Mouse (Mus musculus): ENCODE measurements around the gene Hoxa13. TPM values are rescaled to one million over a fixed set of nuclear protein-coding genes. Genes with fewer than 3 reads are reported as not detected.

The Hoxa13 gene
- total and polyA plus RNA-seq, 3 experiments, result not detected

DNA sequence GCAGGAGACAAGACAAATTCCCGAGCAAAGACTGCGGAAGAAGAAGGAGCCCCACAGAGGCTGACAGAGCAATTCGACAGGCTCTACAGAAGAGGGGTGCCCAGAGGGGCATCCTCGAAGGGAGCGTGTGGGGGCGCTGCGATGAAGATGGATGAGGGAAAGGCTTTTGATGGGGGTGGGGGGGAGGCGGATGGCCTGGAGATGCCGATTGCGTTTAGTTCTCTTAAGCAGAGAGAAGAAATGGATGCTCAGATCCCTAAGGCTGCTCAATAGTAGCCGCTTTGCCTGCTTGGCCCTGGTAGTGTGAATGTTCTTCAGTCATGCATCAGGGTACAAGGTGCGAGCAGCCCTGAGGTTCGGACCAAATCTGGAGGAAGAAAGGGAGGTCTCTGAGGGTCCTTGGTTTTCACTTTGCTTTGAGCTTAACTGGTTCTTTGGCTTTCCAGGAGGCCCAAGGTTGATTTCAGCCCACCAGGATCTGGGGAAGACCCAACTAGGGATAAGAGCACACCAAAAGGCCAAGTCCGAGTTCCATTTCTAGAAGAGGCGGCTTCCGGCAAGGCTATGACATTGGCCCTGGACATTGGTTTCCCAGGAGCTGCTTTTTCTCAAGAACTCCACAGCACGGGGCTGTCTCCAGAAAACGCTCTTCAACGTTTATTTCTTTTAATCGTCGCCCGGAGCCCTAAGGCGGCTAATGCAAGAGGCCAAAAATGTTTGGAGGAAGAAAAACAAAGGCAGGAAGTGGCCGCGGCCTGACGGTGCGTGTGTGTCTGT is 11.9 kb downstream of the Hoxa13 start:
- H3K4me1 ChIP-seq (ENCODE audit: control insufficient read depth in 1 of 2, insufficient read depth in 2 of 2, low read length in 2 of 2), result no peaks in the 10 kb centered on the region
- H3K36me3 ChIP-seq (ENCODE audit: control insufficient read depth in 1 of 2, insufficient read depth in 2 of 2, low read length in 2 of 2), result no peaks in the 10 kb centered on the region
- DNase-seq (ENCODE audit: low read depth, low spot score), result no peak
- TF ChIP-seq MXI1 (IDR thresholded peaks at IDR 0.05; ENCODE audit: low read depth, low read length) (no peak), NRF1 (IDR thresholded peaks at IDR 0.05; ENCODE audit: insufficient read depth, low read depth, low read length, poor library complexity, severe bottlenecking) (no peak), POLR2AphosphoS5 (IDR thresholded peaks at IDR 0.05; ENCODE audit: borderline replicate concordance, low read depth, low read length) (no peak), USF1 (IDR thresholded peaks at IDR 0.05; ENCODE audit: low read depth, low read length) (no peak), MAFK (IDR thresholded peaks at IDR 0.05; ENCODE audit: borderline replicate concordance, low read depth, low read length) (no peak), RCOR1 (IDR thresholded peaks at IDR 0.05; ENCODE audit: low read depth, low read length) (no peak), SMC3 (IDR thresholded peaks at IDR 0.05; ENCODE audit: low read depth, low read length) (no peak), HCFC1 (IDR thresholded peaks at IDR 0.05; ENCODE audit: low read depth, low read length) (no peak), ELF1 (IDR thresholded peaks at IDR 0.05; ENCODE audit: low read depth, low read length) (no peak), EP300 (IDR thresholded peaks at IDR 0.05; ENCODE audit: low read depth in 1 of 2, low read length in 2 of 2) (no peak), POLR2A (IDR thresholded peaks at IDR 0.05; ENCODE audit: control insufficient read depth in 1 of 2, insufficient read depth in 1 of 2, low read depth in 1 of 2, low read length in 2 of 2, poor library complexity in 1 of 2) (no peak), CHD2 (IDR thresholded peaks at IDR 0.05; ENCODE audit: low read length) (no peak), UBTF (IDR thresholded peaks at IDR 0.05; ENCODE audit: borderline replicate concordance, insufficient read depth, low read depth, low read length) (no peak), JUND (IDR thresholded peaks at IDR 0.05; ENCODE audit: low read depth, low read length) (no peak), E2F4 (IDR thresholded peaks at IDR 0.05; ENCODE audit: borderline replicate concordance, low read depth, low read length) (no peak), ZC3H11A (IDR thresholded peaks at IDR 0.05; ENCODE audit: low read depth, low read length) (no peak), KAT2A (conservative IDR thresholded peaks at IDR 0.05; ENCODE audit: low read depth, low read length) (no peak), ZKSCAN1 (IDR thresholded peaks at IDR 0.05; ENCODE audit: low read depth, low read length) (no peak), GATA1 (IDR thresholded peaks at IDR 0.05; ENCODE audit: low read depth, low read length) (no peak)
- no peaks in the 10 kb centered on the region for H3K27me3 ChIP-seq (ENCODE audit: control insufficient read depth in 1 of 2, insufficient read depth in 2 of 2, low read length in 2 of 2)
- no peak overlapping the region for H3K4me3 ChIP-seq (ENCODE audit: control insufficient read depth in 1 of 2, insufficient read depth in 1 of 2, low read depth in 2 of 2, low read length in 2 of 2)
- H3K27ac ChIP-seq (ENCODE audit: control insufficient read depth, low read depth, low read length), result no peak overlapping the region
- H3K9ac ChIP-seq (ENCODE audit: control insufficient read depth, low read depth, low read length, poor library complexity, severe bottlenecking), result no peak overlapping the region
- no peaks in the 10 kb centered on the region for H3K9me3 ChIP-seq (replicated peaks; ENCODE audit: insufficient read depth, low read length)
- no peaks in the 10 kb centered on the region for H3K79me2 ChIP-seq (ENCODE audit: control insufficient read depth, insufficient read depth, low read length, poor library complexity)
